Mouse (Mus musculus) embryonic facial prominence, embryonic 13.5 days (tissue): ENCODE results near the gene Ebf4. TPM values are rescaled to one million over a fixed set of nuclear protein-coding genes. Genes with fewer than 3 reads are reported as not detected.
"Not testable (repeated sequence)": the region's sequence is repeated elsewhere in the genome, so short reads cannot be mapped to it uniquely, and the experiment has no call there.

ENCODE experiments used
- ATAC-seq: fragments of 200-750 bp; cut with Nextera tagmentation; 2 replicates; pipeline ENCODE4 v1.8.0; 2017; ENCODE audit warnings: low read depth; ENCODE audit not compliant: insufficient number of reproducible peaks, insufficient read depth, low FRiP score, low TSS enrichment
- H3K27ac ChIP-seq: fragments of 300-500 bp; sonication (generic); 2 replicates; pipeline ENCODE4 v1.5.1; 2015; ENCODE audit warnings: moderate library complexity, mild to moderate bottlenecking, inconsistent platforms
- H3K27me3 ChIP-seq: fragments of 300-500 bp; sonication (generic); 2 replicates; pipeline ENCODE4 v1.6.1; 2015; ENCODE audit warnings: mild to moderate bottlenecking, inconsistent platforms
- H3K36me3 ChIP-seq: fragments of 300-500 bp; sonication (generic); 2 replicates; pipeline ENCODE4 v1.6.1; 2015; ENCODE audit warnings: mild to moderate bottlenecking, inconsistent platforms
- H3K4me1 ChIP-seq: fragments of 300-500 bp; sonication (generic); 2 replicates; pipeline ENCODE4 v1.6.1; 2015; ENCODE audit warnings: inconsistent platforms
- H3K4me2 ChIP-seq: fragments of 300-500 bp; sonication (generic); 2 replicates; pipeline ENCODE4 v1.6.1; 2015; ENCODE audit warnings: moderate library complexity, mild to moderate bottlenecking, inconsistent platforms
- H3K4me3 ChIP-seq: fragments of 300-500 bp; sonication (generic); 2 replicates; pipeline ENCODE4 v1.5.1; 2015; ENCODE audit warnings: mild to moderate bottlenecking, inconsistent platforms
- H3K9ac ChIP-seq: fragments of 300-500 bp; sonication (generic); 2 replicates; pipeline ENCODE4 v1.6.1; 2015; ENCODE audit warnings: mild to moderate bottlenecking, inconsistent platforms
- H3K9me3 ChIP-seq: fragments of 300-500 bp; sonication (generic); 2 replicates; pipeline ENCODE4 v1.6.1; 2016; ENCODE audit warnings: inconsistent platforms
- WGBS: fragments of 180-500 bp; shearing (Covaris S2); methylation state at CpG from one replicate; pipeline ENCODE4 v1.1.7; 2015; ENCODE audit warnings: mixed read lengths; 5-methylcytosine and 5-hydroxymethylcytosine counted together
- polyA plus RNA-seq: library from polyadenylated mRNA; unstranded; fragments of >200 nt; fragmentation: Nextera tagmentation; extraction: Ambion mirVana; gene quantifications from 2 replicates; pipeline ENCODE4 v1.2.1, GENCODE M21; 2015

Ebf4 gene
- polyA plus RNA-seq, 1 experiment from 2014 or later: 3.9 TPM

DNA sequence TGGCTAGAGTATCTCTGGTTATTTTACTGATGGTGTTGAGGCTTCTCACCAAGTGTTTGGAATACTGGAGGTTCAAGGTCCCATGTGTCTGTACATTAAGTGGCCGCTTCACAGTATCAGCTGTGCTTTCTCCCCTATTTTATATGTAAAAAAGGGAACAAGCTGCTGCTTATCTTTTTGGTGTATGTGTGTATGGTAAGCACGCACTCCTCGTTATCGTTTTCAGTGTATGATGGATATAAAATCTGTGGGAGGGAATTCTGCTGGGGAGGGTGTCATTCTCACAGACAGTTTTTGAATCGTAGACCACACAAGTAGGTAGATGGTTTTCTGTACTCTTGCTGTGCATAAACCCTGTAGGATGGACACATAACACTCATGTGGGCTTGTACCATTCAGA is 62.6 kb downstream of the Ebf4 start:
- H3K4me2 ChIP-seq: no peak overlapping the region
- peaks cover 56% of the 10 kb centered on the region for H3K27me3 ChIP-seq
- ATAC-seq: no peak
- peaks cover 8% of the 10 kb centered on the region; the same call in 1 of the 2 replicates for H3K4me1 ChIP-seq
- H3K4me3 ChIP-seq: no peak overlapping the region
- WGBS: 94% methylated on average over 5 of the region's 5 CpGs
- H3K9me3 ChIP-seq: no peaks in the 10 kb centered on the region
- H3K36me3 ChIP-seq: no peaks in the 10 kb centered on the region
- no peak overlapping the region for H3K27ac ChIP-seq
- no peak overlapping the region for H3K9ac ChIP-seq

DNA sequence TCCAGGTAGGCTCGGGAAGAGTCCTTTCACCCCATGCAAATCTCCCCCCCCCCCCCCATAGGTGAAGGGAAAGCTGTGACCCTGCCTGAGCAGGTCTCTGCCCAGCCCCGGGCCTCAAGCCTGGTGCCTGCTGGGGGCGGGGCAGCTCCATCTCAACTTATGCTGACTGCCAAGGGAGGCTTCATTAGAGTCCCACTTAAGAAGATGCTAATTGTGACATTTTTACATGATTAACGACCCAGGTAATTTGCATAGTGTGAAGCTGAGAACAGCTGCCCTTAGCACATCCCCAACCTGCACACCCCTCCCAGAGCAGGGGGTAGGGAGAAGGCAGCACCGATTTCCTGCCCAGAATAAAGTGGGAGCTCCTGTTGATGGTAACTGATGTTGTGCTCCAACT is 63.9 kb downstream of the Ebf4 start:
- Histone ChIP-seq H3K36me3 (no peaks in the 10 kb centered on the region), H3K4me3 (no peak overlapping the region), H3K9me3 (no peaks in the 10 kb centered on the region), H3K27me3 (peaks cover 69% of the 10 kb centered on the region), H3K4me1 (peaks cover 11% of the 10 kb centered on the region; the same call in 1 of the 2 replicates), H3K27ac (no peak overlapping the region), H3K4me2 (no peak overlapping the region), H3K9ac (no peak overlapping the region)
- no peak for ATAC-seq
- 20% methylated on average over 5 of the region's 5 CpGs for WGBS

DNA sequence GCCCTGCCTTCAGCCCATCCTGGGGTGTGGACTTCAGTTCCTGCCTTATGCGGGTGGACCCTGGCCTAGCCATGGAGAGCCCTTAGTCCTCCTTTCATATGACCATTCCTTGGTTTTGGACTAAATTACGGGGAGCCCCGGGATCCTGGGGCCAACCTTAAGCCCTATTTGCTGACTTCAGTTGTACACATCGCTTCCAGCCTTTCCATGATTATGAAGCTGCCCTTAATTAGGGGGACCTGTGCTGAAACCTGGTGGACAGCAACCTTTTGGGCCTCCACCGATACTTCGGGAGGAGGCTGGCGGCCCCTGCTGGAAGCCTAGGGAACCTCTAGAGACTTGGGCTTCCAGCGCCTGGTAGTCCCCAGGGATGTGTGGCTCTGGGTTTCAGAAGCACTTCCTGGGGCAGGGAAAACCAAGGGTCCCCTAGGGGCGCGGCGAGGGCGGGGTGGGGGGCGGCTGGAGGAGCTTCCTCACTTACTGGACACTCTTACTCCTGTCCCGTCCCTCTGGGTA is 67.6 kb downstream of the Ebf4 start:
- Histone ChIP-seq H3K4me2 (no peak overlapping the region), H3K4me3 (no peak overlapping the region), H3K36me3 (no peaks in the 10 kb centered on the region), H3K9ac (no peak overlapping the region), H3K27me3 (peaks cover 91% of the 10 kb centered on the region), H3K9me3 (no peaks in the 10 kb centered on the region), H3K4me1 (peaks cover 17% of the 10 kb centered on the region), H3K27ac (no peak overlapping the region)
- no peak for ATAC-seq
- WGBS: 4% methylated on average over 14 of the region's 14 CpGs

DNA sequence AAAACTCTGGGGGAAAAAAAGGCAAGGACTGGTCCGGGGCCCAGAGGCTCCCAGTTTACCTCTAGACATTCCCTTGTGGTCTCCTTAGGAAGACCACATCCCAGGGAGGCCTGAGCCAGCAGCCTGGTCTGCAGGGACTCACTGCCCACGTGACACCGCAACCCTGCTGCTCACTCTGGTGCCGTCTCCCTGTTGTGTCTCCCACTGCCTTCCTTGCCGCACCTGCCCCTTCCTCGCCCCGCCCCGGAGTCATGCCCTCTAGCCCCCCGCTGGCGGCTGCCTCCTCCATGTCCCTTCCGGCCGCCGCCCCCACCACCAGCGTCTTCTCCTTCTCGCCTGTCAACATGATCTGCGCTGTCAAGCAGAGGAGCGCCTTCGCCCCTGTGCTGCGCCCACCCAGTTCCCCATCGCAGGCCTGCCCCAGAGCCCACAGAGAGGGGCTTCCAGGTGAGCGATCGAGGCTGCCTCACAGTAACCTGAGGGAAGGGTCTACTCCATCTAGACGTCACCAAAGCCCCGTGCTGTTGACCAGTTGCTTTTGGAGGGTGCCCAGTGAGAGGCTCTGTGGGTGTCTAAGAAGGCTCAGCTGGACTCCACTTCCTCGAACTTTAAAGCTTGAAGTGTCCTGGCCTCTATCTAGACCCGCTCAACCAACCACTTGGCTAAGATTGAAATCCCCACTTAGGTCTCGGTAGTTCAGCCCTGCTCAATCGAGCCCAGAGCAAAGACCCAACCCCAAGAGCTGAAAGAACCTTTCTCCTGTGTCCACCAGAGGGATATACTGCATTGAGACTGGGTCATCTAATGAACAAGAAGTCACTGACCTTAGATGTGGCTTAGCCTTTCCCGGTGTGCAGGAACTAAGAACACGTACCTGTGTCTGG is 70.5 kb downstream of the Ebf4 start:
- H3K27me3 ChIP-seq: peaks cover 62% of the 10 kb centered on the region
- peak overlapping the region; percentile 35 for H3K4me3 ChIP-seq
- no peaks in the 10 kb centered on the region for H3K36me3 ChIP-seq
- H3K9ac ChIP-seq: peak overlapping the region; percentile 58
- peaks cover 17% of the 10 kb centered on the region for H3K4me1 ChIP-seq
- ATAC-seq: no peak
- peak overlapping the region; percentile 54 for H3K4me2 ChIP-seq
- WGBS: 5% methylated on average over 30 of the region's 30 CpGs
- no peaks in the 10 kb centered on the region for H3K9me3 ChIP-seq
- no peak overlapping the region for H3K27ac ChIP-seq

DNA sequence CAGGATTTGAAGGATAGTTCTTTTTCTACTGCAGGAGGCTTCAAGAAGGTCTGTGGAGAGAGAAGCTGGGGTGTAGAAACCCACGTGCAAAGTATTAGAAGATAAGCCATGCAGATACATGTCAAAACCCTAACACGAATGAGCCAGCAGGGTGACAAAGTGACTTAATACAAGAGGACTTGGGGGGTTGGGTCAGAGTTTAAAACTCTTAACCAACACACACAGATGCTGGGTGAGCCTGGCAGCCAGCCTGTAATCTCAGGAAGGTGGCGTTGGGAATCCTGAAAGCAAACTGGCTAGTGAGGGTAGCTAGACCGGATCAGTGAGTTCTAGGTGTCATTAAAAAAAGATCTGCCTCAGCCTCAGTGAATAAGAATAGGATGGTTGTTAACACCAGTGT is 72.4 kb downstream of the Ebf4 start:
- no peak overlapping the region for H3K4me2 ChIP-seq
- no peaks in the 10 kb centered on the region for H3K9me3 ChIP-seq
- 65% methylated on average over 4 of the region's 4 CpGs for WGBS
- no peak overlapping the region for H3K4me3 ChIP-seq
- H3K27me3 ChIP-seq: peaks cover 43% of the 10 kb centered on the region
- peaks cover 11% of the 10 kb centered on the region for H3K4me1 ChIP-seq
- ATAC-seq: no peak
- H3K36me3 ChIP-seq: no peaks in the 10 kb centered on the region
- H3K27ac ChIP-seq: no peak overlapping the region
- H3K9ac ChIP-seq: no peak overlapping the region

DNA sequence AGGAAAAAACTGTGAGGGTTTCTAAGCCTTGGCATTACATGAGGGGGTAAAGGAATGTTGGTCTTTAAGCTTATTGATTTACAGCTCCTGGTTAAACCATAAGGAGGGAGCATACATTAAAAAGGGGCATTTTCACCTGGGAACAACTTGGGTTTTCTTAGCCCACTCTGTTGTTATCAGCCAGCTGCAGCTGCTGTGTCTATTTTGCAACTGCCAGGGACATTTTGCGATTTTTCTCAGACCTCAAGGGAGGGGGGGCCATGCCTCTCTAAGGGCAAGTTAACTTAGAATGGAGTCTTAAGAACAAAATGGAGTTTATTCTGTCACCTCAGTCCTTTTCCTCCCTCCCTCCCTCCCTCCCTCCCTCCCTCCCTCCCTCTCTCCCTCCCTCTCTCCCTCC is 78.1 kb downstream of the Ebf4 start:
- not testable (repeated sequence) for H3K9ac ChIP-seq, ATAC-seq, H3K4me2 ChIP-seq, H3K27me3 ChIP-seq, H3K9me3 ChIP-seq, H3K4me1 ChIP-seq, H3K4me3 ChIP-seq, H3K36me3 ChIP-seq, H3K27ac ChIP-seq
- 62% methylated on average over 1 of the region's 1 CpGs for WGBS

DNA sequence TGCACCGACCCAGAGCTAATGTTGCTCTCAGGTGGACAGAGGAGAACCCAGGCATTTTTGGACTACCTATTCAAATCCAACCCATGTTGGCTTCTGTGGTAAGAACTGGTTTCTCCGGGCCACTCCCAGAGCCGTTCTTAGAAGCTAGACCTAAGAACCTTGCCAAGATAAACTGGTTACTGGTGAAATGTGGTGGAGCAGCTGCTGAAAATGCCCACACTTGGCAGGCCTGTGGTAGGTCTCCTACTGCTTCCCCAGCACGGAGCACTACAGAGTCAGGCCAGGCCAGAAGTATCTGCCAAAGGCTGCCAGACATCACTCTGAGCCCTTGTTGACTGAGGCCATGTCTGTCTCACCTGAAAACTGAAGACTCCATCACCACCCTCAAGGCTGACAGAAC is 80.0 kb downstream of the Ebf4 start:
- H3K4me2 ChIP-seq: no peak overlapping the region

DNA sequence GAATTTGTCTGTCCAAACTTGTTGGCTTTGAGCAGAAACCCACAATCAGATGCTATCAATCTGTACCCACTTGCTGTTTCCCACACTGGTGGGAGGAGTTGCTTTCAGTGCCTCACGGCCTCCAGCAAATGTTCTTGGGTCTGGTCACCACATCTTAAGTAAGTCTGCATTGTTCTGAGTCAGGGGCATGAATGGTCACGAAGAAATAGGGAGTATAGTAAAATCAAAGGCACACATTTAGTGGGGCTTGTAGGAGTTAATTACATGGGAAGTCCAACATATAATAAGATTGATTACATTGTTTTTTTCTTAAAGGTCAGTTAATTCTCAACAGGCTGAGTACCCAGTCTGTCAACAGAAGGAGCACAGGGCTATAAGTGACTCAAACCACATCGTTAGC is 88.2 kb downstream of the Ebf4 start:
- no peak for ATAC-seq
- Histone ChIP-seq H3K4me1 (0 out of 2 replicates have a peak, but pooled peaks cover 3% of the 10 kb centered on the region), H3K4me2 (no peak overlapping the region), H3K9ac (no peak overlapping the region), H3K9me3 (no peaks in the 10 kb centered on the region), H3K36me3 (no peaks in the 10 kb centered on the region), H3K4me3 (no peak overlapping the region), H3K27me3 (0 out of 2 replicates have a peak, but pooled peaks cover 4% of the 10 kb centered on the region), H3K27ac (no peak overlapping the region)
- 41% methylated on average over 3 of the region's 3 CpGs for WGBS

More for the DNA sequence above, 80.0 kb downstream of the Ebf4 start:
- Histone ChIP-seq H3K4me3 (no peak overlapping the region), H3K27me3 (no peaks in the 10 kb centered on the region), H3K27ac (no peak overlapping the region), H3K9ac (no peak overlapping the region), H3K9me3 (no peaks in the 10 kb centered on the region), H3K36me3 (no peaks in the 10 kb centered on the region), H3K4me1 (no peaks in the 10 kb centered on the region)
- no peak for ATAC-seq
- WGBS: 74% methylated on average over 4 of the region's 4 CpGs

DNA sequence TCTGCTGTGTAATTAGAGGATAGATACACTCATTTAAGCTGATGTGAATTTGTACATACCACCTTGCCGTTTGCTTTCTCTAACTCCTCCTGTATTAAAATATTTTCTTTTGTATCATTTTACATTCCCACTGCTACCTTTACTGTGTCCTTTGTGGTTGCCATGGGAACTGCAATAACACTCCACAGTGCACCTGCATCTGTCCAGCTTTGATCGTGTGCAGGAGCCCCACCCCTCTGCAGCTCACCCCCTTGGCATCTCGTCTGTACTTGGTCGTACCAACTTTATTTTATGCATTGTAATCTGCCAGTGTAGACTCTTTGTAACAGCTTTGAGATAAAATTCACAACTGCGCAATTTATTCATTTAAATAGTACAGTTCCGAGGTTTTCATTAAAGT is 88.9 kb downstream of the Ebf4 start:
- ATAC-seq: no peak
- 64% methylated on average over 6 of the region's 6 CpGs for WGBS
- Histone ChIP-seq H3K4me2 (no peak overlapping the region), H3K27me3 (0 out of 2 replicates have a peak, but pooled peaks cover 4% of the 10 kb centered on the region), H3K9me3 (no peaks in the 10 kb centered on the region), H3K27ac (no peak overlapping the region), H3K9ac (no peak overlapping the region), H3K4me1 (0 out of 2 replicates have a peak, but pooled peaks cover 3% of the 10 kb centered on the region), H3K36me3 (no peaks in the 10 kb centered on the region), H3K4me3 (no peak overlapping the region)

DNA sequence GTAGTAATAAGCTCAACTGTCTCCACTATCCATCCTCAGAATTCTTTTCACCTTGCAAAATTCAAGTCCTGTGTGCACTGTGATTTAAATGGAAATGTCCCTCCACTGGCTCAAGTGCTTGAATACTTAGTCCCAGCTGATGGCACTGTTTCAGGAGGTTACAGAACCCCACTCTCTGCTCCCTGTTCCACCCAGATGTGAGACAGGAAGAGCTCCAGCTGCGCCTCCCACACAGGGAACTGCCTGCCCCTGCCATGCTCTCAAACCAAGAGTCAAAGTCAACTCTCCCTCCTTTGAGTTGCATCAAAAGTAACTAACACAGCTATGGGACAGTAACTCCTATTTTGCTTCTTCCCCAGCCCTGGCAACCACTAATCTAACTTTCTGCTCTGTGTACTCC is 91.2 kb downstream of the Ebf4 start:
- Histone ChIP-seq H3K4me3 (no peak overlapping the region), H3K4me2 (no peak overlapping the region), H3K9me3 (no peaks in the 10 kb centered on the region), H3K36me3 (peaks cover 11% of the 10 kb centered on the region), H3K27ac (no peak overlapping the region), H3K4me1 (0 out of 2 replicates have a peak, but pooled peaks cover 3% of the 10 kb centered on the region), H3K9ac (no peak overlapping the region), H3K27me3 (0 out of 2 replicates have a peak, but pooled peaks cover 4% of the 10 kb centered on the region)
- no peak for ATAC-seq
- WGBS: 68% methylated on average over 1 of the region's 1 CpGs

DNA sequence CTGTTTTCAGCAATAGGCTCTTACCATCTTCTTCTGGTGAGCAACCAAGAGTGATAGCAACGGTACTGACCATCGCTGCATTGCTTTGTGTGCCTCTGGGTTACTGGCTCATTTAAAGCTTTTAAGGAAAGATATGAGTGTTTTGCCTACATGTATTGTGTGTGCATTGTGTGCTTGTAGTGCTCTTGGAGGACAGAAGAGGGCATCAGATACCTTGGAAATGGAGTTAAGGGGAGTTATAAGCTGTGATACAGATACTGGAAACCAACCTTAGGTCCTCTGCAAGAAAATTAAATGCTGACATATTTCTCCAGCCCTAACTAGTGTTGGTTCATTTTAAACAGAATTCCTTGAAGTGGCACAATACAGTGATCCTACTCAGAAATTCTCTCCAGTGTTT is 93.8 kb downstream of the Ebf4 start:
- H3K27ac ChIP-seq: no peak overlapping the region
- peaks cover 28% of the 10 kb centered on the region for H3K36me3 ChIP-seq
- H3K4me1 ChIP-seq: no peaks in the 10 kb centered on the region
- no peak overlapping the region for H3K4me2 ChIP-seq
- no peak overlapping the region for H3K4me3 ChIP-seq
- H3K9me3 ChIP-seq: no peaks in the 10 kb centered on the region
- no peak for ATAC-seq
- no peak overlapping the region for H3K9ac ChIP-seq
- WGBS: 77% methylated on average over 2 of the region's 2 CpGs
- H3K27me3 ChIP-seq: 0 out of 2 replicates have a peak, but pooled peaks cover 4% of the 10 kb centered on the region
